Mouse (Mus musculus): ENCODE results near the gene Trip10.

The Trip10 gene

DNA sequence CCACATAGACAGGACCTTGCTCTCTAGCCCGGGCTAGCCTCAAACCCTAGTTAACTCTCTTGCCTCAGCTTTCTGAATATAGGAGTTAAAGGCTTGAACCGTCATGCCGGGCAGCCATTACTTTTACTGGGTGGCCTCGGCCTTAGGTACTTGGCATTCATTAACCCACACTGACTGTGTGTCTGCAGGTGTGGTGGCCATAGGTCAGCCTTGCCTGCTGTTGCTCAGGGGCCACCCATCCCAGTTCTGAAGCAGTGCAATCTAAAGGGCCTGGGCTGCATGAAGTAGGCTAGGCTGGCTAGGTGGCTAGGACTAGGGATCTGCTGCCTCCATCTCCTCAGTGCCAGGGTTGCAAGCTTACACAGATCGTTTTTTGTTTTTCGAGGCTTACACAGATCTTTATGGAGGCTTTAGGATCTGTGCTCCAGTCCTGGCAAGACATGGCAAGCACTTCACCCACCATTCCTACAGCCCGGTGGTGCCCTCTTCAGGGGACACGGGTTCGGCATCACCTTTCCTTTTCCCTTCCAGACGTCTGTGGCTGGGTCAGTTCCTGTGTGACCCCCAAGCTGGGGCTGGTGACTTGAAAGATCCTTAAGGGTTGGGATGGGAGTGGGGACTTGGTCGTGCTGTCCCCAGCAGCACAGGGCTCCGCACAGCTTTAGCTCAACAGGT is 14.9 kb upstream of the Trip10 start:
- peak; percentile 63 for DNase-seq (ENCODE audit: low spot score)

DNA sequence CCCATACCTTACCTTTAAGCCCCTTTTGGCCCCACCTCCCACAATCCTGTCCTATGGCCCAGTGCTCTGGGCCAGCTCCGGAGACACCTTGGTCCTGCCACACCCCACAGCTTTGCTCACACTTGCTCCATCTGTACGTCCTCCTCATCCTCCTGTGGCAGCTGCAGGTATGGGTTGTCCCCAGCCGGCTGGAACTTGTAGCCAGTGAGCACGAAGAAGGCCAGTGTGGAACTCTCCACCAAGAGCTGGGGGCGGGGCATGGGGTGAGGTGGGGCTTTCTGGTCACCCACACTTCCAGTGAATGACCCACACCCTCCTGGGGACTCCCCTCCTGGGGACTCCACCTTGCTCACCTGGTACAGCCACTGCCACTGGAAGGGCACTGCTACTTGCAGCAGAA is 13.5 kb upstream of the Trip10 start:
- DNase-seq (ENCODE audit: low spot score), result no peak

DNA sequence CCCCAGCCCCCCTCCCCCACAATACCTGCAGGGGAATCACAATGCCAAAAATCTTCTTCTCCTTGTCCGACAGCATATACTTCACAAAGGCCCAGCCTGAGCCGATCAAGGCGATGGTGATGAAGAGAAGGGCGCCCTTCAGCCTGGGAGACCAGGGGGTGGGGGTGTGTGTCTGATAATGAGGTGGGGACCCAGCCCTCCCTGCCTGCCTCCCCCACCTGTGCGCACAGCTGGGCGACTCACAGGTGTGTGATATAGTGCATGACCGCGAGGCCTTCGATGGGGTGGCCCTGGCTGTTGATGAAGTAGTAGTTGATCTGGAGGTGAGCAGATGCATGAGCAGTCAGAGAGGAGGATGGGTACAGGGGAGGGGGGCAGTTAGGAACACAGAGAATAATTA is 12.1 kb upstream of the Trip10 start:
- no peak for DNase-seq (ENCODE audit: low spot score)

DNA sequence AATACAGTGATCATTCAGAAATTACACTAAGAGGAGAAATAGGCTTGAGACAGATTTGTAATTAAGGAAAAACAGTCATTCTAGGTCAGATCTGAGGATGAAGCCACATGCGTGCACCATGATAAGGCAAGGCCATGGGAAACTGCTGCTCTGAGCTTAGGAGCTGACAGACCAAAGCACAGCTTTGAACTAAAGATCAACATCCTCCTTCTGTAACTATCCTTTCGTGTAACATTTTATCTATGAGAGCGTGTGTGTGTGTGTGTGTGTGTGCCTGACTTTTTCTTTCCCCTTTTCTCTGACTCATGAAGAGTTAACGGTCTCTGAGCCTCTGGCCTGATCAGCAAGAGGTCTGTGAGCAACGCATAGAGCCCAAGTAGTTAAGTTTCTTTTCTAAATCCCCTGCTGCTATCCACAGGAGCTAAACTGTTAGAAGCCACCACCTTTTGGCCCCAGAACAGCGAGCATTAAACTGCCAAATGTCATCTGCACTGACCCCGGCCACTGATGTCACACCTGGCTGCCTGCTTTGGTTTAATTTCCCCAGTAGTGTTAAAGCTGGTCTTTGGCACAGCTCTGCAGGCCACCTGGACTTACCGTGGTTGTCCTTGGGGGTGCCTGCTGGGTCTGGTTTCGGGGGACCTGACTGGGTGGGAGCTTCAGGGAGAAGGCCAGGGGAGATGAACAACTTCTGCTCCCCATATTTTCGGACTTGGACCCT is 5.4 kb upstream of the Trip10 start:
- DNase-seq (ENCODE audit: low spot score), result no peak

DNA sequence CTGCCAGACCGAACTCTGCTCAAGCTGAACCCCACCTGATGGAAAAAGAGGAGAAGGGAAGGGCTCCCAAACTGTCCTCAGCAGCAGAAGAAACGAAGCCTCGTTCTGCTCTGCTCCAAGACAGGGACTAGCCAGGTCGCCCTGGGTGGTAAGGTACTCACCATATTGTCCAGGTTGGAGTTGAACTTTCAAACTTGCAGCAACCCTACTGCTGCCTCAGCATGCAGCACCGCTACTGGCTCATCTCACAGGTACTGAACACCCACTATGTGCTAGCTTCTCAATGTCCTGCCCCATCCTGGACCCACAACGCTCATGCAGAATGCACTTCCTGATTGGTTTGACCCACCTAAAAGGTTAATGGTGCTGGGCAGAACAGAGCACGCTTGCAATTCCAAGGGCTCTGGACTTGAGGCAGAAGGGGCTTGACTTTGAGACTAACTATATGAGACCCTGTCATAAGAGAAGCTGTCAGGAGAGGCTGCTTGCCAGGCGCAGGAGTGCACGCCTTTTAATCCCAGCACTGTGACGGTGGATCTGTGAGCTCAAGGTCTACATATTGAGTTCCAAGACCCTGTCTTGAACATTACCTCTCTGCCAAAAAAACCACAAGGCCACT is 3.8 kb upstream of the Trip10 start:
- DNase-seq (ENCODE audit: low spot score), result no peak

DNA sequence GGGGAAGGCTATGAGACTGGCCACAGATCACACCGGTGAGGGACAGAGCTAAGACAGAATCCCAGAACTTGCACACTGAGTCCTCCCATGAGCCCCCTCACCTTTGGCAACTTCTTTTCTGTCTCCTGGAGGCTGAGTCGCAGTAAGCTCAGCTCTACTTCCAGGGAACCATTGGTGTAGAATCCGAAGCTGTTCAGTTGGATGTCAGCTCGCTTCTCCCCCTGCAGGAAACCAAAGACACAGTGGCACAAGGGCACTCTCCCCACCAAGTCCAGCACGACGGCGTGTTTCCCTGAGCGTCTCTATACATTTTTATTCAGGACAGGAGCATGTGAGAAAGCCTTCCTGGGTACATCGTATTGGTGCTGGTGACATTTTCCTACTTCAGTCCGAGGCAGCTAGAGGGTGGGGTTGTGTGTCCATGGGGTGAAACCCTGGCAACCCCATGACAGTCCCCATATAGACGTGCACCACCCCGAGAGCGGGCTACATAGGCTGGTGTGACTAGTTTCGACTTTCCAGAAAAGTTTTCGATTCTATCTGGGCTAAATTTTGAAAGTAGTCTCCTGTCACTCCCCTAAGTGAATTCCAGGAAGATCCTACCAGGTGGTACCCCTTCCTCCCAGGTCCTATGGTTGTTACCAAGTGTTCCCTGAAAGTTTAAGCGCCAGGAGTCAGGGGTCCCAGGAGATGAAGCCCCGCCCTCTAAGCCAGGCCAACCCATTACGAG is 2.4 kb upstream of the Trip10 start:
- DNase-seq (ENCODE audit: low spot score), result no peak

DNA sequence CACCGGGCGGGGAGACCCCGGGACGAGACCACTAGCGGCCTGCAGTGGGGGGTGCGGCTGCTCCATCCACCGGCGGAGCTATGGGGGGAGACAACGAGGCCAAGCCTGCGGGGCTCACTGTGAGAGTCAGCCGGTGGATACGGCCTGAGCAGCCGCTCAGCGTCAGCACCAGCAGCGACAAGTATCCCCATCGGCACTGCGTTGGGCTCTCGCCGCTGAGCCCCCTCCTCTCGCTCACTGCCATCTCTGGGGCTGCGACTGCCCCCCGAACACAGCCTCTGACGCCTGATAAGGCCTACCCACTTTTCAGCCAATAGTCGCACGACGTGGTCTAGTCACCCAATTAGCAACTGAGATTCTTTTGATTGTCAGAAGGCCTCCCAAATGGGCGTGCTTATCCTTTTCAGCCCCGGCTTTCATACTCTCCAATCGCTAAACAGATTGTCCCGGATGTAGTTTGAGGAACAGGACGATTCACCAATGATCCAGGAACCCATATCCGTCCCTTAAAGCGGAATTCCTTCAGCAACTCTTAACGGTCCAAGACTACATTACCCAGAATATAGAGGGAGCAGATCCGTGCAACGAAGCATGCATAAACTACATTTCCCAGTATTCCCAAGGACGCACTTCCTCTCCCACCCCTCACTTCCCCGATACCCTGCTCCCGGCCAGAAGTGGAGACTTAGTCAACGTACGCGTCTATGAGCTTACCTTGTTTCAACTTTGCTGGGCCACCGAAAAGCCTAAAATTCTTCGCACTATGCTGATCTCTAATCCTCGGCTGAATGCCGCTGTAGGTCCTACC is 1.7 kb upstream of the Trip10 start:
- peak; percentile 97 for DNase-seq (ENCODE audit: low spot score)

DNA sequence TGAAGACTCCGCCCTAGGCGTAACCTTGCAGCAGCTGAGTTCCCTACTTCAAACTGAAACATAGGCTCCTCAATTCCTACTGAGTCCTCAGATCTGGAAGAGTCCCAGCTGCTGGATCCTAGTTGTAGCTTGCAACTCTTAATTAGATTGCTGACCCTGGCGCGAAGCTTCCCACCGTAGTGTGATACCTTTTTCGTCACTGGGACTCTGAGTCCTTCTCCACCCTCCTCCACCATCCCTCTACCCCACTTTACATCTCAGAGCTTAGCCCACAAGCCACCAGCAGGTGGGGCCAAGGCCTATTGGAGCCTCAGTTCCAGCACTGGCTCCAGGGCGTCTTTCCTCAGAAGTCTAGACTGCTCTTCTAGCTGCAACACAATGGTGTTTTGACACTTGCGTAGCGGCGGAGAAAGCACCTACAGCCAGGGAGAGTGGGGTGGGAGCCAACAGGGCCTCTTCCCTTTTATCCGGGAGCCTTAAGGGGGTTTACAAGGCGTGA is 1.0 kb upstream of the Trip10 start, which contains the start of gene Gpr108:
Gene Gpr108, minus strand, starts transcription at position 246 of the 499 bp plus-strand sequence.
- DNase-seq (ENCODE audit: low spot score), result peak; percentile 86

DNA sequence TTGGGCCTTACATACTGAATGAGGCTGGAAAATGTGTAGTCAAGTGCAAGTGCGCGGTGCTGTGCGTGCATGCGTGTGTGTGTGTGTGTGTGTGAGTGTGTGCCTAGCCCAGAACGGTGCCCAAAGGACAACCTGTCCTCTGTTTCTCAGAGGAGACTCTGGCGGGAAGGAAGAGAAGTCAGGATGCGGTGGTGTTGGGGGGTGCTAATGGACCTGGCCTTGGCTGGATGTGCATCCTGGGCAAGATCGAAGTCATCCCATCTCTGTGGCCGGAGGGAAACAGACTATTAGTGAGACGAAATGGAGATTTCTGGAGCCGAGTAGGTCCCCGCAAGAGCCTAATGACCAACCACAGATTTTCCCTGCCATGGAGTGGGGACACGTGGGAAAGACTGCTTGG is 484 bp upstream of the Trip10 start:
- no peak for DNase-seq (ENCODE audit: low spot score)

DNA sequence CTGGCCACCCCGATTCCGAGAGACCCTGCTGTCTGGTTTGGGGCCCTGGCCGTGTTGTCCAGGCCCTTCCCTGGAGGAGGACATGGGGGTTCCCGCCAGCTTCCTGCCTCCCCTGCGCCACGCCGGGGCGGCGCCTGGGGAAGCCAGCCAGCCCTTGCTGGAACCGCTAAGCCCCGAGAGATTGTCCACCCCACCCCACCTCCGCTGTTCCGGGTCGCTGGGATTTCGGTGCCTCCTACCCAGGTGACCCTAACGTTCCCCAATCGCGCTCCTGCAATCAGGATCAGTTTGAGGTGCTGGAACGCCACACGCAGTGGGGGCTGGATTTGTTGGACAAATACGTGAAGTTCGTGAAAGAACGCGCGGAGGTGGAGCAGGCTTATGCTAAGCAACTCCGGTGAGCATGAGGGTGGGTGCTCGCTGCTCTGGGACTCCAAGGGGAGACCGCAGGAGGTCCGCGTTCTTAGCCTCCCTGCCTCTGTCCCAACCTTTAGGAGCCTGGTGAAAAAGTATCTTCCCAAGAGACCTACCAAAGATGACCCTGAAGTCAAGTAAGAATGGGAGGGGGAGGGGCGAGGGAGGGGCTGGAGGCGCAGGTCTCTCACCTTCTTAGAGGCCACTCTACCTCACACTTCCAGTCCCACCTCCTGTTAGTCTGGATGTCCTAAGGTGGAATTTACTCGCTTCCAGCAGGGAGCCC is 1.4 kb downstream of the Trip10 start:
- peak; percentile 57 for DNase-seq (ENCODE audit: low spot score)

DNA sequence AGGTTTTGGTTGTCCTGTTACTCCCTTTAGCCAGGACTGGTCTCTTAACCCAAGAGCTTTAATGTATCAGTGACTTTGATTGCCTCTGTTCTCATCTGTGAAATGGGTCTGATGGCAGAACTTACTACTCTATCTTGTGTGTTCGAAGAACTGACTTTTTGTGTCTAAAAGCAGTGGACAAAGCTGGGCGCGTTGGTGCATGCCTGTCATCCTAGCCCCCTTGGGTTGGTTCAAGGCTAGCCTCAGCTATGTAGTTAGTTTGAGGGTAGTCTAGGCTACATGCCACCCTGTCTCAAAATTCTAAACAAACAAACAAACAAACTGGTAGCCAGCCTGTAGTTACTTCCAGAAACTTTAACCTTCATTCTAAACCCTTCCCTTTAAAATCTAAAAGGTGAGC is 2.2 kb downstream of the Trip10 start:
- no peak for DNase-seq (ENCODE audit: low spot score)

DNA sequence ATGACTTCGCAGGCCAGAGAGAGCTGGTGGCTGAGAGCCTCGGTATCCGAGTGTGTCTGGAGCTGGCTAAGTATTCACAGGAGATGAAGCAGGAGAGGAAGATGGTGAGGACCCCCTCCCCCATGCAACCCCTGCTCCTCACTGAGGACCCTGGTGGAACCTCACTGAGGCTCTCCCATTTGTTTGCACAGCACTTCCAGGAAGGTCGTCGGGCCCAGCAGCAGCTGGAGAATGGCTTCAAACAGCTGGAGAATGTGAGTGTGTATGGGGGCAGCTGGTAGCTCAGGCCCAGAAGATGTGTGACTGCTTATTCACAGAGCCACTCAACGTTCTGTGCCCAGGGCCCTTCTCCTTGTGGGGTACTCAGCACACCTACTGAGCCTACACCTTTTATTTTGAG is 4.1 kb downstream of the Trip10 start:
- no peak for DNase-seq (ENCODE audit: low spot score)

DNA sequence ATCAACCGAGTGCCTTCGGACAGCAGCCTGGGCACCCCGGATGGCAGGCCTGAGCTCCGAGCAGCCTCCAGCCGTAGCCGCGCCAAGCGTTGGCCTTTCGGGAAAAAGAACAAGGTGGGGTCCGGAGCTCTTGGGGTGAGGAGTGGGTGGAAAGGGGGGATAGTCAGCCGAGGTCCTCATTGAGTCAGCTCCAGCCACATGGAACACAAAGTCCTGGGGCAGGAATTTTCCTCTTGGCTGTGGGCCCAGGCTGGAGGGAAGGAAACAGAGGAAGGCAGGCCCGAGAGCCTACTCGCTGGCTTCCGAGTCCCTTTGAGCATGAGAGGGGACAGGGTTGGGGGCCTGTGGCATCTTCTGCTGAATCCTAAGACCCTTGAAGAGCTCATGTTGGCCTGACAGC is 6.1 kb downstream of the Trip10 start:
- no peak for DNase-seq (ENCODE audit: low spot score)

DNA sequence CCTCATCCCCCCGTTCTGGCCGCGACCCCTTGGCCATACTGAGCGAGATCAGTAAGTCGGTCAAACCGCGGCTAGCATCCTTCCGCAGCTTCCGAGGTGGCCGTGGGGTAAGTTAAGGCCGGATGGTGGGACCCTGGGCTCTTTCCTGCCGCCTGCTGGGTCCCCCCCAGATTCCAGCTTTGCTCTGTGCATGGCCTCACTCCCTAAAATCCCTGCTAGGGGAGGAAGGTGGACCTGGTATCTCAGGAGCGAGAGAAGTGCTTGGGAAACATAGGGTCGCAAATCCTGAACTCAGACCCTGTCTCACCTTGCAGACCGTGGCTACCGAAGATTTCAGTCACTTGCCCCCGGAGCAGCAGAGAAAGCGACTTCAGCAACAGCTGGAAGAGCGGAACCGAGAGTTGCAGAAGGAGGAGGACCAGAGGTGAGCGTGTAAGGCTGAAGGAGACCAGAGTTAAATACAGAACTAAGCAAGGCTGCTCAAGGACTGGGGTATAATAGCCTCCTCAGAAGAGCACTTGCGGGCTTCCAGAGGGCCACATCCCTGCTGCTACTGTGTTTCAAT is 7.7 kb downstream of the Trip10 start:
- DNase-seq (ENCODE audit: low spot score), result no peak

DNA sequence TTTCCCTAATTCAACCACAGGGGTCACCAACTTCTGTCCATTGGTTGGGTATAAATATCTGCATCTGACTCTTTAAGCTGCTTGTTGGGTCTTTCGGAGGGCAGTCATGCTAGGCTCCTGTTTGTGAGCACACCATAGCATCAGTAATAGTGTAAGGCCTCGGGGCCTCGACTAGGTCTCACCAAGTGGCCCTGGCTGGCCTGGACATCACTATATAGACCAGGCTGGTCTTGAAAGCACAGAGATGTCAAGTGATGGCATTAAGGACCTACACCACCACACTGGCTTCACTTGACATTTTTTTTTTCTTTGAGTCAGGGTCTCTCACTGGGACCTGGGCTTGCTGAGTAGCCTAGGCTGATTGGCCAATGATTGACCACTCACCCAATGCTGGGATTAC is 8.9 kb downstream of the Trip10 start:
- DNase-seq (ENCODE audit: low spot score), result no peak

DNA sequence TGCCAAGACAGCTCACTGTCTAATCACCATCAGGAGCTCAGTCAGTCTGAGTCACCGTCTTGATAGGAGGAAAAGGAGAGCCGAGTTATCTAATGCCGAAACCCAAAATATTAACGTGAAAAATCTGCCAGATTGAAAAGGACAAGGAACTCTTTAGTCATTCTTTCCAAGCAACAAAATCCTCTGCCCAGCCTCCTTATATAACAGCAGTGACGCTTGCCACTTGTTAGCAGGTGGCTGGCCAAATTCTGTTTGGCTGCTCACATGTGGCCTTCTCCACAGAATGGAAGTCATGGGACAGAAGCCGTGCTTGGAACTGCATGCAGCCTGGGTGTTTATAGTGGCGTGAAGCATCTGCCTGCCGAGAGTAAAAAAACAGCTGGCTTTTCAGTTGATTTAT is 10.5 kb downstream of the Trip10 start:
- DNase-seq (ENCODE audit: low spot score), result no peak

DNA sequence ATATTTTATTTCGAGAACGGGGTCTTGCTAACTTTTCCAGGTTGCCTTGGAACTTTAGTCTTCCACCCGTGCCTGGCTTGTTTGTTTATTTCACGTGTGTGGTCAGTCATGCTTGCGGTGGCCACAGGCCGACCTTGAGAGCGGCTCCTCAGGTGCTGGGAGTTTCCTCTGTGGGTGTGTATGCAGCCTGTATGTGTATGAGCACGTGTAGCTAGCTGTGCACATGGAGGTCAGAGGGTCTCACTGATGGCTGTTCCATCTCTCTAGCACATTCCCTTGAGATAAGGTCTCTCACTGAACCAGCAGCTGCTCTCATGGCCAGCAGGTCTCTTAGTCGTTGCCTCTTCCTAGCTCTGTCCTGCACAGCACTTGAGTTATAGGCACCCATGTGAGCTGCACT is 11.1 kb downstream of the Trip10 start:
- no peak for DNase-seq (ENCODE audit: low spot score)

DNA sequence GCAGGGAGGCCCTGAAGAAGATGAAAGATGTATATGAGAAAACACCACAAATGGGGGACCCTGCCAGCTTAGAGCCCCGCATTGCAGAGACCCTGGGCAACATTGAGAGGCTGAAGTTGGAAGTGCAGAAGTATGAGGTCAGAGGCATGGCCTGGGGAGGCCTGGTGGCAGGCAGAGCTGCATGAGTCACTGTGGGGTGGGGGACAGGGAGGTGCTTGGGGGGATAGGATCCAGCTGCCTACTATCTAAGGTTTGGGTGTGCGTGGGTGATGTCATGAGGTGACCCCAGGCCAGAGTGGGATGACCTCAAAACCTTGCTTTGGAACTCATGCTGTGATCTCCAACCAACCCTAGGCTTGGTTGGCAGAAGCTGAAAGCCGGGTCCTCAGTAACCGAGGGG is 12.0 kb downstream of the Trip10 start:
- DNase-seq (ENCODE audit: low spot score), result no peak

DNA sequence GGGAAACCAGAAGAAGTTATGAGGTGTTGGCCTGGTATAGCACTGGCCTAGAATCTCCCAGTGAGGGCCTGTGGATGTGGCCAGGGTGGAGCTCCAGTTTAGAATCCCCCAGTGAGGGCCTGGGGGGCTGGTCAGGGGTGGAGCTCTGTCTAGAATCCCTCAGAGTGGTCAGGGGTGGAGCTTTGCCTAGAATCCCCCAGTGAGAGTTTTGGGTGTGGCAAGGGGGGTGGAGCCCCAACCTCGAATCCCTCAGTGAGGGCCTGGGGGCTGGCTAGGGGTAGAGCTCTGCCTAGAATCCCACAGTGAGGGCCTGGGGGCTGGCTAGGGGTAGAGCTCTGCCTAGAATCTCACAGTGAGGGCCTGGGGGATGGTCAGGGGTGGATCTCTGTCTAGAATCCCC is 12.5 kb downstream of the Trip10 start:
- DNase-seq (ENCODE audit: low spot score), result no peak

DNA sequence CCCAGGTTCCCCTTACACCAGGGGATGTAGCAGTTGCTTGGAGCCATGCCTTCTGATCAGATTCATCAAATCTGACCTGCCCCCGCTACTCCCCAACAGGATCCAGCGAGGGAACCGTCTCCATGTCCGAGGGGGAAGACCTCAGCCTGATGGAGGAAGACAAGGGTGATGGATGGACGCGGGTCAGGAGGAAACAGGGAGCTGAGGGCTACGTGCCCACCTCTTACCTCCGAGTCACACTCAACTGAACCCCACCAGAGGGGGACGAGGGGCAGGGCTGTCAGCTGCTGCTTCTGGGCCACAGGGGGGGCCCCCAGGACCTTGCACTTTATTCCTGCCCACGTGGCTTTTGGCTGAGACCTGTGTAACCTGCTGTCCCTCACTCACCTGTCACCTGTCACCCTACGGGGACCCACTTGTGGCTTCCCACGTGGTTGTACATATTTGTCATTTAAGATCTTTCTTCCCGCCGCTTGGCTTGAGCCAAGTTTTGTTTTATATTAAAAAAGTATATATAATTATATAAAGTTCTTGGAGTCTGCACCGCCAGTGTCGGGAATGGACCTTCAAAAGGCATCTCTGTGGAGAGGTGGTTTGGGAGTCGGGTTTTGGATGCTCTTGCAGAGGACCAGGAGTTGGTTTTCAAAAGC is 13.8 kb downstream of the Trip10 start:
- no peak for DNase-seq (ENCODE audit: low spot score)
